Mouse (Mus musculus) cerebellum, adult 18-20 months (tissue): ENCODE measurements at regions not wholly inside any gene's neighbourhood (a gene's known extent, or its start where the extent isn't known, plus 50 kb on each side); places are given as distances from the start of the nearest gene placed in this dataset.
A peak's percentile ranks its signal among the peaks of the same experiment; 100 is the strongest.
"Not testable (repeated sequence)": the region's sequence is repeated elsewhere in the genome, so short reads cannot be mapped to it uniquely, and the experiment has no call there.

Experiments
- DNase-seq, 2 experiments: peaks; one replicate each; pipeline ENCODE4 v3.0.0; 2021

GRCm38 (mm10) chr4:131431188-131431587, 406.9 kb downstream of the Ptpru start:
- DNase-seq, result peak; percentile 77 to 82

GRCm38 (mm10) chr4:131432591-131433177, 405.4 kb downstream of the Ptpru start:
- DNase-seq, result no peak

- DNase-seq, result no peak
These were observed 402.9 kb downstream of the Ptpru start for GRCm38 (mm10) chr4:131435222-131435621.

- DNase-seq, result no peak
These were observed 399.7 kb downstream of the Ptpru start for GRCm38 (mm10) chr4:131438403-131438802.

- no peak for DNase-seq
These were observed 399.2 kb downstream of the Ptpru start for GRCm38 (mm10) chr4:131438883-131439282.

- DNase-seq, result no peak
These were observed 397.2 kb downstream of the Ptpru start for GRCm38 (mm10) chr4:131440845-131441244.

GRCm38 (mm10) chr4:131443518-131443917, 394.6 kb downstream of the Ptpru start:
- DNase-seq, result no peak

GRCm38 (mm10) chr4:131450296-131450695, 387.8 kb downstream of the Ptpru start:
- DNase-seq, result not testable (repeated sequence)

- no peak for DNase-seq
These were observed 380.5 kb downstream of the Ptpru start for GRCm38 (mm10) chr4:131457551-131457950.

GRCm38 (mm10) chr4:131459746-131460145, 378.3 kb downstream of the Ptpru start:
- DNase-seq, result no peak

GRCm38 (mm10) chr4:131461312-131461711, 376.8 kb downstream of the Ptpru start:
- no peak for DNase-seq

- no peak for DNase-seq
These were observed 376.4 kb downstream of the Ptpru start for GRCm38 (mm10) chr4:131461728-131462127.

GRCm38 (mm10) chr4:131475023-131475422, 363.1 kb downstream of the Ptpru start:
- DNase-seq, result no peak

GRCm38 (mm10) chr4:131478923-131479322, 359.2 kb downstream of the Ptpru start:
- DNase-seq, result no peak

- no peak for DNase-seq
These were observed 354.0 kb downstream of the Ptpru start for GRCm38 (mm10) chr4:131483958-131484605.

- peak; percentile 33 to 45 for DNase-seq
These were observed 353.4 kb downstream of the Ptpru start for GRCm38 (mm10) chr4:131484607-131485111.

- DNase-seq, result no peak
These were observed 352.8 kb downstream of the Ptpru start for GRCm38 (mm10) chr4:131485126-131485825.

- peak; percentile 86 to 88 for DNase-seq
These were observed 351.3 kb downstream of the Ptpru start for GRCm38 (mm10) chr4:131486821-131487220.

GRCm38 (mm10) chr4:131488246-131488645, 349.8 kb downstream of the Ptpru start:
- DNase-seq, result peak; percentile 63 to 71

GRCm38 (mm10) chr4:131489056-131489455, 349.0 kb downstream of the Ptpru start:
- no peak for DNase-seq

- DNase-seq, result no peak
These were observed 346.1 kb downstream of the Ptpru start for GRCm38 (mm10) chr4:131491960-131492359.

- no peak for DNase-seq
These were observed 344.4 kb downstream of the Ptpru start for GRCm38 (mm10) chr4:131493726-131494125.

GRCm38 (mm10) chr4:131496900-131497299, 341.2 kb downstream of the Ptpru start:
- no peak for DNase-seq
